In the genomic region with DNA sequence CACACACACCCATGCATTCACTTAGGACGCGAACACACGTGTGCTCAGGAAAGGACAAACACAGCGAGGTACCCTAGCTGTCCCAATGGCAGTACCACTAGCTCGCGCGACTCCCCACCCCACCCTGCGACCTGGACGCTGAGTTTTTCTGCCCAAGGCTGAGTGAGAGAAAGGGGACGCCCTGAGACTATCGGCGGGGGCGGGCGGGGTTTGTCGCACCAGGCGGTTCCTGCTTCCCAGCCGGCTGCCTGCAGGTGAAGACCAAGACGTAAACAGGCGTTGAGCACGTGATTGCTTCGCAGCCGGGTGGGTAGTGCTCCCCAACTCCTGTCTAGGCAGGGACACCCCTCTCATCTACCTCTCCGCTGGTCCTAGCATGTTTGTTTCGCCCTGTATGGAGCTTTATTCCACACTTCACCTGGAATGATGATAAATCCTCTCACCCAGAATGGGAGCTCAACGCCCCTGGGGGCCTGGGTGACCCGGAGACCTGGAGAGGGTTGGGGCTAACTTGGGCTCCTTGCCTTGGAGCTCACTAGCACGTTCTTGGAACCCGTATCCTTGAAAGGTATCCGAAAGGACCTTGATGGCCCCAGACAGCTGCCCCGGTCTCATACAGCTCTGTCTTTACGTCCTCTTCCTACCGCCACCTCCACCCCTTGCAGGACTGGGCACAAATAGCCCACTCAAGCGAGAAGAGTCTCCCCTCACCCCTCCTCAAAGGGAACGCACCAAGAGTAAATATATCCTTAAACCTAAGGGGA, we compare ENCODE assay signal across 8 mouse cellular contexts. TPM values are rescaled to one million over a fixed set of nuclear protein-coding genes. Genes with fewer than 3 reads are reported as not detected.
DNase-seq lines count a peak whose midpoint lies in the region; ATAC-seq and TF ChIP-seq lines count a peak whose summit lies in the region.

No protein-coding gene starts in this region.

- TF ChIP-seq EP300 in ES-Bruce4 (IDR thresholded peaks at IDR 0.05; ENCODE audit: insufficient read depth, low read depth, low read length), result peak; percentile 80; the same call in 1 of the 2 replicates

- peak overlapping the region; percentile 49 for H3K27ac ChIP-seq in ES-Bruce4 (ENCODE audit: insufficient read depth, low read length)

- H3K27me3 ChIP-seq in ES-Bruce4 (ENCODE audit: control insufficient read depth, insufficient read depth, low read length, poor library complexity, severe bottlenecking), result no peaks in the 10 kb centered on the region

- intact Hi-C loops in heart, postnatal 10 days (cut with DNase I), result no loop called here

- H3K36me3 ChIP-seq in ES-Bruce4 (ENCODE audit: control insufficient read depth, insufficient read depth, low read length, poor library complexity, severe bottlenecking), result peaks cover 13% of the 10 kb centered on the region

- TF ChIP-seq CTCF in ES-Bruce4 (IDR thresholded peaks at IDR 0.05; ENCODE audit: low read depth, low read length), result no peak

- DNase-seq in adrenal gland, postnatal 14 days, result peak; percentile 79
- peak; percentile 73 to 77 for DNase-seq in heart, postnatal 10 days
- peak; percentile 78 to 82 for DNase-seq in kidney, postnatal 36 days
- DNase-seq in spleen, postnatal 4 days (ENCODE audit: low spot score in 2 of 2), result peak; percentile 58 to 81
- DNase-seq in layer of hippocampus, adult 11-12 months (ENCODE audit: low spot score), result no peak

- H3K4me3 ChIP-seq in ES-Bruce4 (ENCODE audit: low read depth, low read length), result peak overlapping the region; percentile 83

- peak overlapping the region; percentile 86 for H3K9ac ChIP-seq in ES-Bruce4 (ENCODE audit: low read depth, poor library complexity, severe bottlenecking)

- no peaks in the 10 kb centered on the region for H3K9me3 ChIP-seq in ES-Bruce4 (replicated peaks; ENCODE audit: control insufficient read depth, insufficient read depth, low read length, poor library complexity, severe bottlenecking)

- ATAC-seq in erythroblast, adult 5-6 weeks (replicated peaks; ENCODE audit: low FRiP score, poor library complexity, severe bottlenecking), result peak; percentile 65
- ATAC-seq in megakaryocyte progenitor cell, adult 5-6 weeks (replicated peaks; ENCODE audit: poor library complexity), result peak; percentile 30

- peaks cover 7% of the 10 kb centered on the region for H3K4me1 ChIP-seq in ES-Bruce4 (ENCODE audit: control insufficient read depth, insufficient read depth, low read length)

- no peak for TF ChIP-seq POLR2A in ES-Bruce4 (IDR thresholded peaks at IDR 0.05; ENCODE audit: insufficient read depth, low read length)

RNA-seq across cellular contexts. Expression of a gene that starts 1.5 kb away (rescaled TPM):
- 39.9 and 48.2 TPM in 2 replicates for polyA plus RNA-seq in ES-Bruce4 (2011; ENCODE audit: insufficient read depth, insufficient read length, low read depth, missing spikeins)
- total RNA-seq in adrenal gland, postnatal 14 days (2021), result 70.4 and 77.4 TPM in 2 replicates
- total RNA-seq in erythroblast, adult 5-6 weeks (2015; ENCODE audit: low replicate concordance), result not detected in 2 replicates
- total RNA-seq in erythroblast, adult 5-6 weeks (2017; ENCODE audit: low replicate concordance), result 0.42 and 0.60 TPM in 2 replicates
- 10 to 100 TPM; 60.9 to 77.8 TPM for total RNA-seq in heart, postnatal 10 days (2021)
- 4.8 and 5.1 TPM in 2 replicates for total RNA-seq in megakaryocyte progenitor cell, adult 5-6 weeks (2015)
- 7.7 and 8.6 TPM in 2 replicates for total RNA-seq in megakaryocyte progenitor cell, adult 5-6 weeks (2017)

RNA-seq across cellular contexts. Expression of a gene that starts 9.5 kb away (rescaled TPM):
- 32.5 and 34.0 TPM in 2 replicates for polyA plus RNA-seq in ES-Bruce4 (2011; ENCODE audit: insufficient read depth, insufficient read length, low read depth, missing spikeins)
- total RNA-seq in adrenal gland, postnatal 14 days (2021), result 45.6 and 50.0 TPM in 2 replicates
- 9.2 and 14.0 TPM in 2 replicates for total RNA-seq in erythroblast, adult 5-6 weeks (2015; ENCODE audit: low replicate concordance)
- total RNA-seq in erythroblast, adult 5-6 weeks (2017; ENCODE audit: low replicate concordance), result 8.0 and 11.6 TPM in 2 replicates
- 10 to 100 TPM; 49.1 to 51.6 TPM for total RNA-seq in heart, postnatal 10 days (2021)
- total RNA-seq in megakaryocyte progenitor cell, adult 5-6 weeks (2015), result 44.3 and 44.8 TPM in 2 replicates
- 25.2 and 30.3 TPM in 2 replicates for total RNA-seq in megakaryocyte progenitor cell, adult 5-6 weeks (2017)

RNA-seq across cellular contexts. Expression of a gene that starts 10.2 kb away (rescaled TPM):
- 23.2 and 24.5 TPM in 2 replicates for polyA plus RNA-seq in ES-Bruce4 (2011; ENCODE audit: insufficient read depth, insufficient read length, low read depth, missing spikeins)
- total RNA-seq in adrenal gland, postnatal 14 days (2021), result 27.5 and 30.7 TPM in 2 replicates
- 0.84 and 3.5 TPM in 2 replicates for total RNA-seq in erythroblast, adult 5-6 weeks (2015; ENCODE audit: low replicate concordance)
- total RNA-seq in erythroblast, adult 5-6 weeks (2017; ENCODE audit: low replicate concordance), result 1.9 and 5.2 TPM in 2 replicates
- total RNA-seq in heart, postnatal 10 days (2021), result 10 to 100 TPM; 16.6 to 19.1 TPM
- 16.5 and 18.6 TPM in 2 replicates for total RNA-seq in megakaryocyte progenitor cell, adult 5-6 weeks (2015)
- total RNA-seq in megakaryocyte progenitor cell, adult 5-6 weeks (2017), result 18.4 and 22.4 TPM in 2 replicates

RNA-seq across cellular contexts. Expression of a gene that starts 26.8 kb away (rescaled TPM):
- 15.7 and 24.6 TPM in 2 replicates for polyA plus RNA-seq in ES-Bruce4 (2011; ENCODE audit: insufficient read depth, insufficient read length, low read depth, missing spikeins)
- total RNA-seq in adrenal gland, postnatal 14 days (2021), result 8.4 and 29.7 TPM in 2 replicates
- not detected in 2 replicates for total RNA-seq in erythroblast, adult 5-6 weeks (2015; ENCODE audit: low replicate concordance)
- 0.09 TPM in 1 of 2 replicates, not detected in the other for total RNA-seq in erythroblast, adult 5-6 weeks (2017; ENCODE audit: low replicate concordance)
- total RNA-seq in heart, postnatal 10 days (2021), result 1 to 10 TPM; 1.1 TPM
- 0.15 and 0.30 TPM in 2 replicates for total RNA-seq in megakaryocyte progenitor cell, adult 5-6 weeks (2015)
- total RNA-seq in megakaryocyte progenitor cell, adult 5-6 weeks (2017), result 0.03 TPM in 1 of 2 replicates, not detected in the other

RNA-seq across cellular contexts. Expression of a gene that starts 29.8 kb away (rescaled TPM):
- polyA plus RNA-seq in ES-Bruce4 (2011; ENCODE audit: insufficient read depth, insufficient read length, low read depth, missing spikeins), result 0.97 and 1.3 TPM in 2 replicates
- not detected in 2 replicates for total RNA-seq in adrenal gland, postnatal 14 days (2021)
- not detected in 2 replicates for total RNA-seq in erythroblast, adult 5-6 weeks (2015; ENCODE audit: low replicate concordance)
- total RNA-seq in erythroblast, adult 5-6 weeks (2017; ENCODE audit: low replicate concordance), result 0.28 TPM in 1 of 2 replicates, not detected in the other
- under 1 TPM in 1 of 2 experiments, not detected in 1; 0.22 TPM for total RNA-seq in heart, postnatal 10 days (2021)
- total RNA-seq in megakaryocyte progenitor cell, adult 5-6 weeks (2015), result 0.05 TPM in 1 of 2 replicates, not detected in the other
- not detected in 2 replicates for total RNA-seq in megakaryocyte progenitor cell, adult 5-6 weeks (2017)
